Mouse (Mus musculus) 3T3-L1 (cell line): ENCODE data around the gene Taf15.
A peak's percentile ranks its signal among the peaks of the same experiment; 100 is the strongest.
"Not testable (repeated sequence)": the region's sequence is repeated elsewhere in the genome, so short reads cannot be mapped to it uniquely, and the experiment has no call there.

Source experiments
- DNase-seq: peaks from one replicate; pipeline ENCODE4 v3.0.0-alpha.2; 2015; ENCODE audit warnings: low read depth, low spot score

Gene Taf15

GRCm38 (mm10) chr11:83536831-83537230 is 63.9 kb downstream of the Taf15 start:
- no peak for DNase-seq

DNA sequence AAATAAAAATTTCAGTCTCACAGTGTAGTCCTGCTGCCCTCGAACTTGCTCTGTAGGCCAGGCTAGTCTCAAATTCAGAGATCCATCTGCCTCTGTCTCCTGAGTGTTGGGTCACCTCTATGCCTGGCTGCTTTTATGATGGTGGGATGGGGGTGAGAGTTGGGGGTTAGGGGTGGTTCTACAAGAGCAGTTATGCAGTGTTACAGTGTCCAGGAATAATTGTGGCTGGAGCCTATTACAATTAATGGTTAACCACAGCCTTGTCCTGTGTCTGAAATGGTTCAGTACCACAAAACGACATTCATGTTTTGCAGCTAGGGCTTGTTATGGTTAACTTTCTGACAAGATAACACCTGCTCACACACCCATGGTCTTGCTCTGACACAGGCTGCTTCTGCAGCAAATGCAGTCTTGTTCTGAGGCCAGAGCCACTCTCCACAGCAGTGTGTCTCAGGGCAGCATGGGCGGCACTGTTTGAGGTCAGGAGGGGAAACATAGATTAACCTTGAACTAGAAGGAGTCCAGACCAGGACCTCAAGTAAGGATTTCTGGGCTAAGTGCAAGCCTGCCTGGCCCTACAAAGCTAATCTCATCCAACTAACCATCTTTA is 65.9 kb downstream of the Taf15 start:
- no peak for DNase-seq

DNA sequence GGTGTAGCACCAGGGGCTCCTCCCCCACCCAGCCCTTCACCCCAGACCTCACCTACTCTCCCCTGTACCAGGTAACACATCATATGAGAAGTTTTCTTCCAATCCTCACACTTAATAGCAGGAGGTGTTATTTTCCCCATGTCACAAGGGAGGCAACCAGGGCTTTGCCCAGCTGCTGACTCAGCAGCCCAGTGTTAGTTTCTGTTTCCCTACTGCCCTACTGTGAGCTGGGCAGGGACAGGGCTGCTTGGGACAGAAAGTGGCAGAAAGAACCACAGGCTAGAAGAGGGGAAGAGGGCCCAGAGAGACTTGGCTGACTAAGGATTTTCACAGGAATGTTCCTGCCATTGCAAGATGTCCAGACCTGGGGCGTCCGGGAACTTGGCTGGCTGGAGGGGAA is 68.0 kb downstream of the Taf15 start:
- peak; percentile 45 for DNase-seq

- no peak for DNase-seq
These were observed 68.5 kb downstream of the Taf15 start for GRCm38 (mm10) chr11:83541415-83541814.

DNA sequence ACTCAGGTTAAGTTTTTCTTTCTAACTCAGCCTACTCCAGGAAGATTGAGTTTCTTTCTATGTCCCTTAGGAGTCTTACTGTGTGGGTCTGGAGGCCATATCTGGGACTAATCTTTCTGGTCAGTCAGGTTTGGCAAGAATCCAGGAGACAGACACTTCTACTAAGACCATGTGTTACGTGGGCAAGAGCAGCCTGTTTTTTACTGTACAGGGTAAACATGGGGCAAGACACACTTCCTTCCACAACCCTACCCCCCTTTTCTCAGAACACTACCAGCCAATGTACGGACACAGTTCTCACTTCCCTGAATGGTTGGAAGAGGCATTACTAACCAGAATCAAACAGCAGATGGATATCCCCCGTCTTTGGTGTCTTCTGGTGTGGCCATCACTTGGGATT is 71.3 kb downstream of the Taf15 start:
- DNase-seq = peak; percentile 46

GRCm38 (mm10) chr11:83550186-83550632 is 77.3 kb downstream of the Taf15 start:
- DNase-seq = peak; percentile 31

DNA sequence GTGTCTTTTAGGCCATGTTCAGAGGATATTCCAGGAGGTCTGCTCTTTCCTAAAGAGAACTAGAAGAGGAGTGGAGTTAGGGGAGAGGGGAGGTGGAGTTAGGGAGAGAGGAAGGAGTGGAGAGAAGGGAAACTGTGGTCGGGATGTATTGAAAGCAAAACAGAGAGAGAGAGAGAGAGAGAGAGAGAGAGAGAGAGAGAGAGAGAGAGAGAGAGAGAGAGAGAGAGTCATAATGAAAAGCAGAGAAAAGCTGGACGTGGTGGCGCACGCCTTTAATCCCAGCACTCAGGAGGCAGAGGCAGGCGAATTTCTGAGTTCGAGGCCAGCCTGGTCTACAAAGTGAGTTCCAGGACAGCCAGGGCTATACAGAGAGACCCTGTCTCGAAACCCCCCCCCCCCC is 78.2 kb downstream of the Taf15 start:
- DNase-seq = not testable (repeated sequence)

GRCm38 (mm10) chr11:83551668-83552067 is 78.8 kb downstream of the Taf15 start:
- DNase-seq = no peak
